Mouse (Mus musculus): Measurements from ENCODE around the gene Ap1s1.
A peak's percentile ranks its signal among the peaks of the same experiment; 100 is the strongest.

Ap1s1 gene

GRCm38 (mm10) chr5:137062601-137063000 lies 16.7 kb upstream of the Ap1s1 start:
- no peak for DNase-seq (ENCODE audit: low spot score)

- peak; percentile 44 for DNase-seq (ENCODE audit: low spot score)
Measured at GRCm38 (mm10) chr5:137061809-137062481, 16.0 kb upstream of the Ap1s1 start.

DNA sequence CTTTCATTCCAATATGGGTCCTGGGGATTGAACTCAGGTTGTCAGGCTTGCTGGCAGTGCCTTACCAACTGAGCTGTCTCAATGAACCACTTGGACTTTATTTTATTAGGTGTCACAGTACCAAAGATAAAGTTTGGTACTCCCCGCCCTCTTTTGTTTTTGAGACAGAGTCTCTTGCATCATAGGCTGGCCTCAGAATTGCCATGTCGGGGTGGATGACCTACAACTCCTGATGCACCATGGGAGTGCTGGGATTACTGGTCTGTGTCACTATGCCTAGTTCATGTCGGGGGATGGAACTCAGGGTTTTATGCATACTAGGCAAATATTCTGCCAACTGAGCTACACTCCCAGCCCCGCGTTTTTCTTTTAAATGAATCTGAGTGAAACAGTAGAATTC lies 8.9 kb upstream of the Ap1s1 start:
- DNase-seq (ENCODE audit: low spot score), result no peak

- DNase-seq (ENCODE audit: low spot score), result no peak
Measured at GRCm38 (mm10) chr5:137054299-137054698, 8.4 kb upstream of the Ap1s1 start.

GRCm38 (mm10) chr5:137051914-137052505 lies 6.1 kb upstream of the Ap1s1 start:
- DNase-seq (ENCODE audit: low spot score), result no peak

- no peak for DNase-seq (ENCODE audit: low spot score)
Measured at GRCm38 (mm10) chr5:137051125-137051524, 5.2 kb upstream of the Ap1s1 start.

GRCm38 (mm10) chr5:137046991-137047390 lies 1.1 kb upstream of the Ap1s1 start:
- DNase-seq (ENCODE audit: low spot score), result no peak

- no peak for DNase-seq (ENCODE audit: low spot score)
Measured at GRCm38 (mm10) chr5:137046324-137046718, 386 bp upstream of the Ap1s1 start.

- no peak for DNase-seq (ENCODE audit: low spot score)
Measured at GRCm38 (mm10) chr5:137043997-137044396, 1.9 kb downstream of the Ap1s1 start.

- DNase-seq (ENCODE audit: low spot score), result no peak
Measured at GRCm38 (mm10) chr5:137041442-137041841, 4.5 kb downstream of the Ap1s1 start.

DNA sequence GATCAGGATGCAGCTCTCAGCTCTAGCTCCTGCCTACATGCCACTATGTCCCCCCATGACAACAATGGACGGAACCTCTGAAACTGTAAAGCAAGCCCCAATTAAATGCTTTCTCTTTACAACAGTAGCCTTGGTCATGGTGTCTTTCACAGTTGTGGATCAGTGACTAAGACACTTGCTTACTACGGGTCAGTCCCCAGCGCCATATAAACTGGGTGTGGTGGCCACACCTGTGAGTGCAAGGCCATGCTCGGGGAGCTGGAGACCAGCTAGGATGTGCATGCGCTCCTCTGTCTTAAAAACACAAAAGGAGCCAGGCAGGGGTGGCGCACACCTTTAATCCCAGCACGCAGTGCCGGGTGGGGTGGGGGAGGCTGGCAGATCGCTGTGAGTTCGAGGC lies 6.5 kb downstream of the Ap1s1 start:
- no peak for DNase-seq (ENCODE audit: low spot score)

DNA sequence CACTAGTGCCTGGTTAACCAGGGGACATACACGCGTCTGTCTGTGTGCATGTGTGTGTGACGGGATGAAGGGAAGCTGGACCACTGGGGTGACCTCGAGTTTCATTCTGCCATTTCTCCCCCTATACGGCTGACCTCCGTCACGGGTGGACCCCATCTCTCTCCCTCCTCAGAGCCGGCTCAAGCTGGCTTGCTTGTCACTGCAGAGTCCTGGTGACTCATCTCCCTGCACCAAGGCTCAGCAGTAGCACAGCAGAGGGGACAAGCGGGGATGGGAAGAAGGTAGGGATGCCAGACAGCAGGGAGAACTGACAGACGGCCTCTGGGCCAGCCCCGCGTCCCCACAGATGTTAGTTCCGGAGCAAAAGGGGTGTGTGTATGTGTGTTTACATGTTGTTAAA lies 9.7 kb downstream of the Ap1s1 start:
- DNase-seq (ENCODE audit: low spot score), result no peak

GRCm38 (mm10) chr5:137032641-137033074 lies 13.3 kb downstream of the Ap1s1 start:
- peak; percentile 88 for DNase-seq (ENCODE audit: low spot score)

GRCm38 (mm10) chr5:137032033-137032421 lies 13.9 kb downstream of the Ap1s1 start:
- DNase-seq (ENCODE audit: low spot score), result peak; percentile 12

DNA sequence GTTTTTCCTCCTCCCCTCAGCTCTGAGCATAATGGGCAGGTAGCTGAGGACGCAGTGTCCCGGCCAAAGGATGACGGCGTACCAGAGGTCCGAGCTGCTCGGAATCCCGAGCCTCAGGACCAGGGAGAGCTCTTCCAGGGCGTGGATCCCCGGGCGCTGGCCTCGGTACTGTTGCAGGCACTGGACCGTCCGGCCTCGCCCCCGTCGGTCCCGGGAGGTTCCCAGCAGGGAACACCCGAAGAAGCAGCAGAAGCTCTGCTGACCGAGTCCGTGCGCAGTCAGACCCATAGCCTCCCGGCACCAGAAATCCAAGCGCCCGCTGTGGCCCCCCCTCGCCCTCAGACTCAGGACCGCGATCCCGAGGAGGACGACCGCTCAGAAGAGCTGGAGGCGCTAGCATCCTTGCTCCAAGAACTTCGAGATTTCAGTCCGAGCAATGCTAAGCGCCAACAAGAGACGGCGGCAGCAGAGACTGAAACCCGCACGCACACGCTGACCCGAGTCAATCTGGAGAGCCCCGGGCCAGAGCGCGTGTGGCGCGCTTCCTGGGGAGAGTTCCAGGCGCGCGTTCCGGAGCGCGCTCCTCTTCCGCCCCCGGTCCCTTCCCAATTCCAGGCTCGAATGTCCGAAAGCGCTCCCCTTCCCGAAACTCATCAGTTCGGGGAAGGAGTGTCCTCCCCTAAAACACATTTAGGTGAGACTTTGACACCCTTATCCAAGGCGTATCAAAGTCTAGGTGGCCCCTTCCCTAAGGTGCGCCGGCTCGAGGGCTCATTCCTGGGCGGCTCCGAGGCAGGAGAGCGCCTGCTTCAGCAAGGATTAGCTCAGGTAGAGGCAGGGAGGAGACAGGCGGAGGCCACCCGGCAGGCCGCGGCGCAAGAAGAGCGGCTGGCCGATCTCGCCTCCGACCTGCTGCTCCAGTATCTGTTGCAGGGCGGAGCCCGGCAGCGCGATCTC lies 14.6 kb downstream of the Ap1s1 start:
- peak; percentile 26 for DNase-seq (ENCODE audit: low spot score)

DNA sequence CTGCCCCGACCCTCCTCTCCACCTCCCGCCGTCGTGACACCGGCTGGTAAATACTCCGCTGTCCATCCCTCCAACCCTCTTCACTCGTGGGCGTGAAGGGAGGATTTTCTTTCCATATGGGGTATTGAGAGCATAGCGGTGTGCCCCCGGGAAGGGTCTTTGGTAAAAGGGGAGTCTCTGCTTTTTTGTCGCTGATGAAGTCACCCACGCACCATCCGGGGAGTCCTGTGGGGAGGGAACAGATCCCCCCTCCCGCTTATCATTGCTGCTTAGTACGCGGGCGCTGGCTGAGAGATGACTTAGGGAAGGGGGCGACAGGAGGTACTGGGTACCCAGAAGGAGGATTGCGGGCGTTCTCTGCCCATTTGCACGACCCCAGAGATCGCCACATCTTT lies 15.5 kb downstream of the Ap1s1 start:
- no peak for DNase-seq (ENCODE audit: low spot score)

- DNase-seq (ENCODE audit: low spot score), result peak; percentile 96
Measured at GRCm38 (mm10) chr5:137029643-137030415, 16.1 kb downstream of the Ap1s1 start.

DNA sequence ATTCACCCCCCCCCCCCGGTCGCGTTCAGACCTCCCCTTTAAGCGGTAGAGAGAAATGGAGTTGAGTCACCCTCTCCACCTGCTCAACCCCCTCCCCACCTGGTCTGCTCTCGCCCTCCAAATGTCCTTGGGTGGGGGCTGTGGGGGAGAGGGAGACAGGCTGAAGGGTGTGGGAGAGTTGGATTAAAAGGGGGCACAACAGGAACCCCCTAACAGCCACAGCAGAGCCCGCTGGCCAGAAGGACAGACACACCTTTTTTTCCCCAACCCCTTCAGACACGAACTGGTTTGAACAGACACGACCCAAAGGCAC lies 16.7 kb downstream of the Ap1s1 start:
- DNase-seq (ENCODE audit: low spot score), result no peak

GRCm38 (mm10) chr5:137028561-137029272 lies 17.2 kb downstream of the Ap1s1 start:
- no peak for DNase-seq (ENCODE audit: low spot score)

DNA sequence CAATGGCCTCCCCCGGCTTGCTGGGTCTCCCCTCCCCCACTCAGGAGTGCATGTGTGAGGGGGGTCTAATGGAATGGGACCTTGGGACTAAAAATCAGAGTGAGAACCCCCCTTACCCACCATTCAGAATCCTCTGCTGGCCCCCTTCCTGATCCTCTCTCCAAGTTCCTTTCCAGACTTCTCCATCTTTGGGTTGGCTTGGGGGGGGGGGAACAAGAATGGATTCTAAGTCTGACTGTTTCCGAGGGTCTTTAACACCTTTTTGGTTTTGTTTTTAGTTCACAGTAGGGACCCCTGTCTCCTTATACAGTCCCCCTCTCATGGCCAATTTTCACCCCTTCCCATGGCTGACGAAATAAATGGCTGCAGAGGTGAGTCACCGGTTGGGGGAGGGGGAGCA lies 19.8 kb downstream of the Ap1s1 start, which contains the start of gene Vgf:
Vgf (plus strand) TSS at position 301 of the 400 bp plus-strand sequence.
- no peak for DNase-seq (ENCODE audit: low spot score)

DNA sequence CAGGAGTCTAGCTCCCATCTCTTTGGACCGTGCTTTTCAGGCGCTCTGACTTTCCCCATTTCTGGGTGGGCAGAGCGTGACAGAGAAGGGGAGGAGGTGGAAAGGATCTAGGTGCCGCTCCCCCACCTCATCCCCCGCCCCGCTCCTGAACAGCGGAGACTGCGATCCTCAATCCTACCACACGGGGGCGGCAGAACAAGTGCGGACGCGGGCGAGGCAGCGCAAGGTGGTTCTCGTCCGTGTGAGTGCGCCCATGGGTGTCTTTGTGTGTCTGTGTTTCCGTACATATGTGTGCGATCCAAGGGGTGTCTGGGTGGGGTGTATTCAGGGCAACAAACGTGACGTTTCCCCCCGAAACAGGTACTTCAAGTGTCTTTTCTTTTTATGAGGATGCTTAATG lies 20.8 kb downstream of the Ap1s1 start:
- peak; percentile 83 for DNase-seq (ENCODE audit: low spot score)
